Mouse (Mus musculus): Measurements from ENCODE around the gene Iyd. TPM values are rescaled to one million over a fixed set of nuclear protein-coding genes. Genes with fewer than 3 reads are reported as not detected.

Iyd gene
- polyA plus RNA-seq, 1 experiment: 0.22 TPM

GRCm38 (mm10) chr10:3531375-3531774 lies 8.7 kb upstream of the Iyd start:
- no peak overlapping the region for H3K27ac ChIP-seq (ENCODE audit: control insufficient read depth, insufficient read depth, low read length)
- DNase-seq: peak; percentile 74
- TF ChIP-seq CTCF (IDR thresholded peaks at IDR 0.05; ENCODE audit: borderline replicate concordance, control insufficient read depth, extremely low read depth, insufficient read depth, low read length, poor library complexity) (peak; percentile 75; the same call in 1 of the 2 replicates), POLR2A (IDR thresholded peaks at IDR 0.05; ENCODE audit: control insufficient read depth, extremely low read depth, insufficient read depth, low read length, poor library complexity) (no peak)
- H3K4me1 ChIP-seq (replicated peaks; ENCODE audit: control insufficient read depth, insufficient read depth, low read length): peaks cover 9% of the 10 kb centered on the region; the same call in 1 of the 2 replicates
- H3K27me3 ChIP-seq (ENCODE audit: control insufficient read depth, insufficient read depth, low read length): no peaks in the 10 kb centered on the region
- H3K4me3 ChIP-seq (ENCODE audit: control insufficient read depth, insufficient read depth, low read length): no peak overlapping the region
- H3K36me3 ChIP-seq (ENCODE audit: control insufficient read depth, insufficient read depth, low read length): no peaks in the 10 kb centered on the region
- 4% methylated on average over 4 of the region's 4 CpGs for WGBS

DNA sequence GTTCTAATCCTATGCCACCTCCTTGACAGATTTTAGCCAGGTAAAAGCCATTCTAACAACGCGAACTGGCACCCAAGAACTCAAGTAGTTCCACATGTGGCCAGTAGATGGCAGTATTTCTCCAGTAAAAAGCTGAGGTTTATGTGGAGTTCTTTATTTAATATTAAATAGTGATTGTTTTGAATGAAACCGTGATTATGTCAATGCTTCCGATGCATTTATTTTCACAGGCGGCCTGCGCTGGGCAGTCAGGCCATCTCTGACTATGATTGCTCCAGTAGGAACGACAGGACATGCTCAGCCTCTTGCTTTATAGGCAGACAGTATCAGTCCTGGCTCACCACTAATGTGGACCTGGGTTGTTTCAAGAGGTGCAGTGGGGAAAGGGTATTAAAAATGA lies 5.6 kb upstream of the Iyd start:
- peak; percentile 34 for DNase-seq
- no peak overlapping the region for H3K27ac ChIP-seq (ENCODE audit: control insufficient read depth, insufficient read depth, low read length)
- no peak overlapping the region for H3K4me3 ChIP-seq (ENCODE audit: control insufficient read depth, insufficient read depth, low read length)
- H3K4me1 ChIP-seq (replicated peaks; ENCODE audit: control insufficient read depth, insufficient read depth, low read length): peaks cover 3% of the 10 kb centered on the region; the same call in 1 of the 2 replicates
- H3K36me3 ChIP-seq (ENCODE audit: control insufficient read depth, insufficient read depth, low read length): no peaks in the 10 kb centered on the region
- no peaks in the 10 kb centered on the region for H3K27me3 ChIP-seq (ENCODE audit: control insufficient read depth, insufficient read depth, low read length)
- TF ChIP-seq POLR2A (IDR thresholded peaks at IDR 0.05; ENCODE audit: control insufficient read depth, extremely low read depth, insufficient read depth, low read length, poor library complexity) (no peak), CTCF (IDR thresholded peaks at IDR 0.05; ENCODE audit: borderline replicate concordance, control insufficient read depth, extremely low read depth, insufficient read depth, low read length, poor library complexity) (no peak)
- 8% methylated on average over 7 of the region's 7 CpGs for WGBS

DNA sequence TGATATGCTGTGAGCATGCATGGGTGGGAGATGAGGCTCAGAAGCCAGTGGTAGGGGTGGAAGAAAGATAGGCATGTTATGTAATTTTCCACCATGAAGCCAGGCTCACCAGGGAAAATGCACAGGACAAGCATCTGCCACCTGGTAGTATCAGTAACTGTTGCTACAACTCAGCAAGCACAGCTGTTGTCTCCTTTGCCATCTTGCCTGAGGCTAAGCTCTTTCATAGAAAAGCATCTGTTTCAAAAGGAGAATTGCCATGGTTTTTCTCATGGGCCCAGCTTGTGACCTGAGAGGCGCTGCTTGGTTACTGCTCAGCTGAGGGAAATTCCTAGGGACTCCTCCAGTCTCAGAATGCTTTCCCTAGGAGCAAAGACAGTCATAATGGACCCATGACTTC lies 3.7 kb upstream of the Iyd start:
- Histone ChIP-seq H3K27ac (ENCODE audit: control insufficient read depth, insufficient read depth, low read length) (no peak overlapping the region), H3K4me3 (ENCODE audit: control insufficient read depth, insufficient read depth, low read length) (no peak overlapping the region), H3K36me3 (ENCODE audit: control insufficient read depth, insufficient read depth, low read length) (no peaks in the 10 kb centered on the region), H3K4me1 (replicated peaks; ENCODE audit: control insufficient read depth, insufficient read depth, low read length) (peaks cover 3% of the 10 kb centered on the region; the same call in 1 of the 2 replicates), H3K27me3 (ENCODE audit: control insufficient read depth, insufficient read depth, low read length) (no peaks in the 10 kb centered on the region)
- TF ChIP-seq CTCF (IDR thresholded peaks at IDR 0.05; ENCODE audit: borderline replicate concordance, control insufficient read depth, extremely low read depth, insufficient read depth, low read length, poor library complexity) (no peak), POLR2A (IDR thresholded peaks at IDR 0.05; ENCODE audit: control insufficient read depth, extremely low read depth, insufficient read depth, low read length, poor library complexity) (no peak)
- no peak for DNase-seq
- 86% methylated on average over 1 of the region's 1 CpGs for WGBS

DNA sequence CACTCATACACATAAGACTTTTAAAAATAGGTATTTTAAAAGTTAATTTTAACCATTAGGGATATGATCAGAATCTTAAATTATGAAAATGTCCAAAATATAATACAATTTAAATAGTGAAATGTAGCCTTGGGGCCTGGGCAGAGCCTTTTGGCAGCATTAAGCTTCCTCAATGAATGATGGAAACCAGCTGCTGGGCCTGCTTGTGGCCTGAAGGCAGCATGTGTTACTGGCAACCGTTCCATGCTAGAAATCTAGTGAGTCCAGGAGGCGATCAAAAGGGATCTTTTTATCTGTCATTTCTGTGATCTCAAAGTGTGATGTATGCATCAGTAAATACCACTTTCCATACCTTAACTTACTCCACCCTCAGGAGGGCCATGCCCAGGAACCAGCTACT lies 9.3 kb downstream of the Iyd start:
- H3K4me1 ChIP-seq (replicated peaks; ENCODE audit: control insufficient read depth, insufficient read depth, low read length): no peaks in the 10 kb centered on the region
- no peaks in the 10 kb centered on the region for H3K36me3 ChIP-seq (ENCODE audit: control insufficient read depth, insufficient read depth, low read length)
- TF ChIP-seq CTCF (IDR thresholded peaks at IDR 0.05; ENCODE audit: borderline replicate concordance, control insufficient read depth, extremely low read depth, insufficient read depth, low read length, poor library complexity): no peak
- no peak for TF ChIP-seq POLR2A (IDR thresholded peaks at IDR 0.05; ENCODE audit: control insufficient read depth, extremely low read depth, insufficient read depth, low read length, poor library complexity)
- H3K27me3 ChIP-seq (ENCODE audit: control insufficient read depth, insufficient read depth, low read length): no peaks in the 10 kb centered on the region
- no peak overlapping the region for H3K27ac ChIP-seq (ENCODE audit: control insufficient read depth, insufficient read depth, low read length)
- no peak for DNase-seq
- no peak overlapping the region for H3K4me3 ChIP-seq (ENCODE audit: control insufficient read depth, insufficient read depth, low read length)
- 91% methylated on average over 2 of the region's 2 CpGs for WGBS

GRCm38 (mm10) chr10:3555128-3555527 lies 15.1 kb downstream of the Iyd start:
- WGBS: 53% methylated on average over 5 of the region's 5 CpGs
- TF ChIP-seq POLR2A (IDR thresholded peaks at IDR 0.05; ENCODE audit: control insufficient read depth, extremely low read depth, insufficient read depth, low read length, poor library complexity) (no peak), CTCF (IDR thresholded peaks at IDR 0.05; ENCODE audit: borderline replicate concordance, control insufficient read depth, extremely low read depth, insufficient read depth, low read length, poor library complexity) (no peak)
- Histone ChIP-seq H3K27ac (ENCODE audit: control insufficient read depth, insufficient read depth, low read length) (no peak overlapping the region), H3K4me1 (replicated peaks; ENCODE audit: control insufficient read depth, insufficient read depth, low read length) (no peaks in the 10 kb centered on the region), H3K36me3 (ENCODE audit: control insufficient read depth, insufficient read depth, low read length) (no peaks in the 10 kb centered on the region), H3K4me3 (ENCODE audit: control insufficient read depth, insufficient read depth, low read length) (no peak overlapping the region), H3K27me3 (ENCODE audit: control insufficient read depth, insufficient read depth, low read length) (no peaks in the 10 kb centered on the region)
- no peak for DNase-seq

GRCm38 (mm10) chr10:3556538-3556937 lies 16.5 kb downstream of the Iyd start:
- no peak for DNase-seq
- H3K4me1 ChIP-seq (replicated peaks; ENCODE audit: control insufficient read depth, insufficient read depth, low read length): no peaks in the 10 kb centered on the region
- no peaks in the 10 kb centered on the region for H3K27me3 ChIP-seq (ENCODE audit: control insufficient read depth, insufficient read depth, low read length)
- no peak for TF ChIP-seq POLR2A (IDR thresholded peaks at IDR 0.05; ENCODE audit: control insufficient read depth, extremely low read depth, insufficient read depth, low read length, poor library complexity)
- TF ChIP-seq CTCF (IDR thresholded peaks at IDR 0.05; ENCODE audit: borderline replicate concordance, control insufficient read depth, extremely low read depth, insufficient read depth, low read length, poor library complexity): no peak
- 91% methylated on average over 3 of the region's 3 CpGs for whole genome bisulfite sequencing
- no peaks in the 10 kb centered on the region for H3K36me3 ChIP-seq (ENCODE audit: control insufficient read depth, insufficient read depth, low read length)
- no peak overlapping the region for H3K4me3 ChIP-seq (ENCODE audit: control insufficient read depth, insufficient read depth, low read length)
- H3K27ac ChIP-seq (ENCODE audit: control insufficient read depth, insufficient read depth, low read length): no peak overlapping the region

DNA sequence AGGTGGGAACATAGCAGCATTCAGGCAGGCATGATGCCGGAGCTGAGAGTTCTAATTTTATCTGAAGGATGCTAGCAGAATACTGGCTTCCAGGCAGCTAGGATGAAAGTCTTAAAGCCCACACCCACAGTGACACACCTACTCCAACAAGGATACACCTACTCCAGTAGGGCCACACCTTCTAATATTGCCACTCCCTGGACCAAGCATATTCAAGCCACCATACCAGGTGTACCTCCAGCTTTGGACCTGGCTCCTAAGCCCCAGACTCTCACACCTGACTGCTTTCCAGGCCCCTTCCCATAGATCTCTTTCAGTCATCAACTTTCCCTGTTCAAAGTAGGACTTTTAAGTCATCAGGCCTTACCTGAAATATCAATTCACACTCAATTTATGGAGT lies 19.1 kb downstream of the Iyd start:
- Histone ChIP-seq H3K4me3 (ENCODE audit: control insufficient read depth, insufficient read depth, low read length) (no peak overlapping the region), H3K27me3 (ENCODE audit: control insufficient read depth, insufficient read depth, low read length) (no peaks in the 10 kb centered on the region), H3K4me1 (replicated peaks; ENCODE audit: control insufficient read depth, insufficient read depth, low read length) (no peaks in the 10 kb centered on the region), H3K27ac (ENCODE audit: control insufficient read depth, insufficient read depth, low read length) (no peak overlapping the region), H3K36me3 (ENCODE audit: control insufficient read depth, insufficient read depth, low read length) (no peaks in the 10 kb centered on the region)
- 96% methylated on average over 1 of the region's 1 CpGs for WGBS
- no peak for DNase-seq
- no peak for TF ChIP-seq CTCF (IDR thresholded peaks at IDR 0.05; ENCODE audit: borderline replicate concordance, control insufficient read depth, extremely low read depth, insufficient read depth, low read length, poor library complexity)
- no peak for TF ChIP-seq POLR2A (IDR thresholded peaks at IDR 0.05; ENCODE audit: control insufficient read depth, extremely low read depth, insufficient read depth, low read length, poor library complexity)
